Mouse (Mus musculus): ENCODE data around the gene Casc1. TPM values are rescaled to one million over a fixed set of nuclear protein-coding genes. Genes with fewer than 3 reads are reported as not detected.
A peak's percentile ranks its signal among the peaks of the same experiment; 100 is the strongest.

Gene Casc1
- polyA plus RNA-seq, 1 experiment = 0.50 TPM

DNA sequence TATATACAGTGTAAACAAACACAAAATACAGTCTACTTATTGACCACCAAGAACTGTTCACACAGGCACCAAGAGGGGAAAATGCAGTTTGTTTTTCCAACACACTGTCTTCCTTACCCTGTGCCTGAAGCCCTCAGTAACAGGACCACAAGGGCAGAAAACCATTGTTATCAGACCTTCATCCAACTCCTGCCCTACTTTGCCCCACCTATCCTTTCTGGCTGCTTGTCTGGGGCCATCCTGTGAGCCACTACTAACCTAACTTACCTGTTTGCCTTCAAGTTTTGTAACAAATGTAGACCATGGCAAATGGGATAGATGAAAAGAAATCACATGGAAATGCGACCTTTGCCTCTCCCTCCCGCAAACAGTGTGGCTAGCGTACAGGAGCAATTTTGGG lies 37.1 kb upstream of the Casc1 start:
- WGBS = 51% methylated on average over 3 of the region's 3 CpGs
- H3K36me3 ChIP-seq (ENCODE audit: control insufficient read depth, insufficient read depth, low read length) = no peaks in the 10 kb centered on the region
- H3K4me3 ChIP-seq (ENCODE audit: insufficient read depth, low read depth, low read length) = no peak overlapping the region
- no peak for TF ChIP-seq POLR2A (IDR thresholded peaks at IDR 0.05; ENCODE audit: low read depth, low read length)
- TF ChIP-seq CTCF (conservative IDR thresholded peaks at IDR 0.05; ENCODE audit: insufficient read depth, insufficient read length, low read depth, low read length) = no peak
- H3K27me3 ChIP-seq (replicated peaks; ENCODE audit: control insufficient read depth, insufficient read depth, low read length) = no peaks in the 10 kb centered on the region
- DNase-seq = peak; percentile 8
- no peak overlapping the region for H3K27ac ChIP-seq (ENCODE audit: insufficient read depth, low read depth, low read length)
- H3K4me1 ChIP-seq (ENCODE audit: control insufficient read depth, insufficient read depth, low read length) = peaks cover 5% of the 10 kb centered on the region; the same call in 1 of the 2 replicates

DNA sequence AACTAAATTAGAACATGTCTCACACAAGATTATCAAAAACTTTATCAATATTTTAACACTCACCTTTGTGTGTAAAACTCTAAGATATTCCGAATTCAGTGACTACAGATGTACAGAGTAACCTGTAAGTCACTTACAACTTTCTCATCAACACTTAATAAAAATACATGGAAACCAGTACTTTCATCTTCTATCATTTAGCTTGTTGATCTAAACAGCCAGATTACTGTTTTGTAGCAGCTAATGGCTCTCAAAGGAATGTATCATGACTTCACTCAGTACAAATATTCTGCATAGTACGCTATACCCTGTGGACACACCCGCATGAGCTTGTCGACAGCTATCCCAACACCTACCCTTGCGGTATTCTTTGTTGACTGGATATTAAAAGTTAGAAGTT lies 36.0 kb upstream of the Casc1 start:
- Histone ChIP-seq H3K36me3 (ENCODE audit: control insufficient read depth, insufficient read depth, low read length) (no peaks in the 10 kb centered on the region), H3K4me3 (ENCODE audit: insufficient read depth, low read depth, low read length) (no peak overlapping the region), H3K27me3 (replicated peaks; ENCODE audit: control insufficient read depth, insufficient read depth, low read length) (no peaks in the 10 kb centered on the region), H3K27ac (ENCODE audit: insufficient read depth, low read depth, low read length) (no peak overlapping the region), H3K4me1 (ENCODE audit: control insufficient read depth, insufficient read depth, low read length) (peaks cover 5% of the 10 kb centered on the region; the same call in 1 of the 2 replicates)
- TF ChIP-seq CTCF (conservative IDR thresholded peaks at IDR 0.05; ENCODE audit: insufficient read depth, insufficient read length, low read depth, low read length) (no peak), POLR2A (IDR thresholded peaks at IDR 0.05; ENCODE audit: low read depth, low read length) (no peak)
- 88% methylated on average over 5 of the region's 5 CpGs for WGBS
- no peak for DNase-seq

DNA sequence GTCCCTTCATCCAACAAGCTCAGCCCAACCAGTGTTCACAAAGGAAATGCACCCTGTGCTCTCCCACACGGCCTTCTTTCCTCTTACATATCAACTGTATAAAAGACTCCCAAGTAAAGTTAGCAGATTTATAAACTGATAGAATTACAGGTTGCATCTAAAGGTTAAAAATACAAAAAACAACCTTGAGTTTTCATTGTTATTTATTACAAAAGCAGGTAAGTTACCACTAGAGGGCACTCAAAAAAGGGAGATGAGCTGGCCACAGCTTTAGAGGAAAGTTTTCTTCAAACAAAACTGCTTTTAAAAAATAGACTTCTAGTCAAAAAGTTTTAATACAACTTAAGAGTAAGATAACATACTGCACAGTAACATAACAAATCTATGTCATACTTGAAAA lies 31.7 kb upstream of the Casc1 start:
- Histone ChIP-seq H3K27ac (ENCODE audit: insufficient read depth, low read depth, low read length) (no peak overlapping the region), H3K4me3 (ENCODE audit: insufficient read depth, low read depth, low read length) (no peak overlapping the region), H3K4me1 (ENCODE audit: control insufficient read depth, insufficient read depth, low read length) (no peaks in the 10 kb centered on the region), H3K27me3 (replicated peaks; ENCODE audit: control insufficient read depth, insufficient read depth, low read length) (no peaks in the 10 kb centered on the region; the same call in 1 of the 2 replicates), H3K36me3 (ENCODE audit: control insufficient read depth, insufficient read depth, low read length) (no peaks in the 10 kb centered on the region)
- 8% methylated on average over 1 of the region's 1 CpGs for WGBS
- DNase-seq = peak; percentile 36
- no peak for TF ChIP-seq CTCF (conservative IDR thresholded peaks at IDR 0.05; ENCODE audit: insufficient read depth, insufficient read length, low read depth, low read length)

DNA sequence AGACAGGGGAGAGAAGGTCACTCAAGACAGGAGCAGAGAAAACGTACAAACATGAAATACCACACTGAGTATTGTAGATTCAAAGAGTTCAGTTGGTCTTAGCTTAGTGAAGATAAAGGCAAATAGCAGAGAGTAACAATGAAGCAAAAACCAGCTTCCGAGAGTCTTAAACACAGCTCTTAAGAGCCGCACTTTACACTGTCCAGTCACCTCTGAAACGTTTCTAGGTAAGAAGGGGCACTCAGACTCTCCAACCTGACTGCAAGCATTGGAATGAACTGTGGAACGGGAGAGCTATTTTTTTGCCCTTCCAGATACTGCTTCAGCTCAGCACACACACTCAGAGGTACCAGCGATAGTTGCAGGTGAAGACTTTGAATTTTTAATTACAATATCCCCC lies 29.5 kb upstream of the Casc1 start:
- TF ChIP-seq POLR2A (IDR thresholded peaks at IDR 0.05; ENCODE audit: low read depth, low read length) (no peak), CTCF (conservative IDR thresholded peaks at IDR 0.05; ENCODE audit: insufficient read depth, insufficient read length, low read depth, low read length) (no peak)
- DNase-seq = no peak
- Histone ChIP-seq H3K27ac (ENCODE audit: insufficient read depth, low read depth, low read length) (no peak overlapping the region), H3K4me1 (ENCODE audit: control insufficient read depth, insufficient read depth, low read length) (no peaks in the 10 kb centered on the region), H3K36me3 (ENCODE audit: control insufficient read depth, insufficient read depth, low read length) (no peaks in the 10 kb centered on the region), H3K27me3 (replicated peaks; ENCODE audit: control insufficient read depth, insufficient read depth, low read length) (no peaks in the 10 kb centered on the region; the same call in 1 of the 2 replicates), H3K4me3 (ENCODE audit: insufficient read depth, low read depth, low read length) (no peak overlapping the region)
- 77% methylated on average over 6 of the region's 6 CpGs for WGBS

DNA sequence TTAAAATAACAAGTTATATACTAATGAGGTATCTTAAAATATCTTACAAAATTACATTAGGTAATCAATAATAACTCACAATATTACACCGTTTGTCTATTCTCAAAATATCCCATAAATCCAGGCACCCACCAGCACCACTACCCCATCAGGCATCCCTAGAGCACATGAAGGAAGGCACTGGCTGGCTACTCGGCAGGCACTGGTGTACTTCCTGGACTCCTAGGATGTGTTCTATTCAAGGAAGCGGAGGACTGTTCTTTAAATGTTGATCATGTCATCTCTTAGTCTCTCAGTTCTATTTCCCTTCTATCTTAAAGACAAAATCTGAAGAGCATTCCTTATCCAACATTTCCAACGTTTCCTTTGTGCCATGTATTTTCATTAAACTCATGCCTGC lies 26.3 kb upstream of the Casc1 start:
- H3K36me3 ChIP-seq (ENCODE audit: control insufficient read depth, insufficient read depth, low read length) = no peaks in the 10 kb centered on the region
- no peak overlapping the region for H3K4me3 ChIP-seq (ENCODE audit: insufficient read depth, low read depth, low read length)
- TF ChIP-seq POLR2A (IDR thresholded peaks at IDR 0.05; ENCODE audit: low read depth, low read length) (no peak), CTCF (conservative IDR thresholded peaks at IDR 0.05; ENCODE audit: insufficient read depth, insufficient read length, low read depth, low read length) (no peak)
- no peaks in the 10 kb centered on the region; the same call in 1 of the 2 replicates for H3K27me3 ChIP-seq (replicated peaks; ENCODE audit: control insufficient read depth, insufficient read depth, low read length)
- no peaks in the 10 kb centered on the region for H3K4me1 ChIP-seq (ENCODE audit: control insufficient read depth, insufficient read depth, low read length)
- H3K27ac ChIP-seq (ENCODE audit: insufficient read depth, low read depth, low read length) = no peak overlapping the region
- no peak for DNase-seq
- 70% methylated on average over 4 of the region's 4 CpGs for WGBS

DNA sequence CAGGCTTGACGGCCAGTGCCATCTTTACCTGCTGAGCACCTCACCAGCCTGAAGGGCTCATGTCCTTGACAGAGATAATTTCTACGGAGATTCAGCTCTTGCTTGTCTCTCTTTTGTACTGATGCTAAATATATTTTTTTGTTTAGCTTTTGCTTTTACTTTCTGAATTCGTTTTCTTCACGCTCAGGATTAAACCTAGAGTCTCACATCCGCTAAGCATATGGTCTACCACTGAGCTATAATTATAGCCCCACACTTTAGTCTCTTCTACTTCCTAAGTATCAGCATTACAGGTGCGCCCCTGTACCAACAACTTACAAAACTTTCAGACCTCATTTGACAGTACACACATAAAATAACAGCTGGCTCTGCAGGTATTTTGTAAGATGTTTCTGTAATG lies 24.6 kb upstream of the Casc1 start:
- DNase-seq = no peak
- Histone ChIP-seq H3K27me3 (replicated peaks; ENCODE audit: control insufficient read depth, insufficient read depth, low read length) (no peaks in the 10 kb centered on the region; the same call in 1 of the 2 replicates), H3K4me3 (ENCODE audit: insufficient read depth, low read depth, low read length) (no peak overlapping the region), H3K27ac (ENCODE audit: insufficient read depth, low read depth, low read length) (no peak overlapping the region), H3K4me1 (ENCODE audit: control insufficient read depth, insufficient read depth, low read length) (no peaks in the 10 kb centered on the region), H3K36me3 (ENCODE audit: control insufficient read depth, insufficient read depth, low read length) (no peaks in the 10 kb centered on the region)
- 86% methylated on average over 6 of the region's 6 CpGs for WGBS
- no peak for TF ChIP-seq CTCF (conservative IDR thresholded peaks at IDR 0.05; ENCODE audit: insufficient read depth, insufficient read length, low read depth, low read length)
- no peak for TF ChIP-seq POLR2A (IDR thresholded peaks at IDR 0.05; ENCODE audit: low read depth, low read length)

DNA sequence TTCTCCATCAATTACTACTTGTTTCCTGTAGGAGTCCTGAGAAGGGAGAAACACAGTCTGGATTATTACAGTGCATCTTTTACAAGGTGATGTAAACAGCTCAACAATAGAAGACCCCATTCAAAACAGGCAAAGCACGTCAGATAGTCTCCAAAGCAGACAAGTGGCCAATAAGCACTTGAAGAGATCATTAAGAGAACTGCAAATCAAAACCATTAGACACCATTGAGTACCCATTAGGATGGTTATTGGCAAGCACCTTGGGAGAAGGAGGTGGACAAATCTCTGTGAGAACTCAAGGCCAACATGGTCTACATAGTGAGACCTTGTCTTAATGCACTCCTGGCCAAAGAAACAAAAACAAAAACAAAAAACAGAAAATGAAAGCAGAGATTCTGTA lies 23.6 kb upstream of the Casc1 start:
- Histone ChIP-seq H3K4me3 (ENCODE audit: insufficient read depth, low read depth, low read length) (no peak overlapping the region), H3K27ac (ENCODE audit: insufficient read depth, low read depth, low read length) (no peak overlapping the region), H3K4me1 (ENCODE audit: control insufficient read depth, insufficient read depth, low read length) (no peaks in the 10 kb centered on the region), H3K36me3 (ENCODE audit: control insufficient read depth, insufficient read depth, low read length) (no peaks in the 10 kb centered on the region; the same call in 1 of the 2 replicates), H3K27me3 (replicated peaks; ENCODE audit: control insufficient read depth, insufficient read depth, low read length) (no peaks in the 10 kb centered on the region)
- 93% methylated on average over 1 of the region's 1 CpGs for WGBS
- TF ChIP-seq CTCF (conservative IDR thresholded peaks at IDR 0.05; ENCODE audit: insufficient read depth, insufficient read length, low read depth, low read length) = no peak
- no peak for TF ChIP-seq POLR2A (IDR thresholded peaks at IDR 0.05; ENCODE audit: low read depth, low read length)
- DNase-seq = no peak
